Mouse (Mus musculus) midbrain, postnatal 0 days (tissue): ENCODE results near the gene Spp1. TPM values are rescaled to one million over a fixed set of nuclear protein-coding genes. Genes with fewer than 3 reads are reported as not detected.

Experiments used
- ATAC-seq: fragments of 200-750 bp; cut with Nextera tagmentation; 2 replicates; pipeline ENCODE4 v1.8.0; 2017; ENCODE audit warnings: moderate number of reproducible peaks, mild to moderate bottlenecking, moderate TSS enrichment, moderate library complexity; ENCODE audit not compliant: low FRiP score
- DNase-seq: peaks from one replicate; pipeline ENCODE4 v3.0.0-alpha.2; 2015; ENCODE audit warnings: low spot score
- H3K27ac ChIP-seq: fragments of 300-500 bp; sonication (generic); 2 replicates; pipeline ENCODE4 v1.5.1; 2014; ENCODE audit warnings: low read depth, mild to moderate bottlenecking, low read length, mixed read lengths
- H3K27me3 ChIP-seq: fragments of 300-500 bp; sonication (generic); 2 replicates; pipeline ENCODE4 v1.6.1; 2014; ENCODE audit warnings: low read length, control low read depth, mixed read lengths; ENCODE audit not compliant: insufficient read depth
- H3K36me3 ChIP-seq: fragments of 300-500 bp; sonication (generic); 2 replicates; pipeline ENCODE4 v1.6.1; 2014; ENCODE audit warnings: low read length, control low read depth, mixed read lengths; ENCODE audit not compliant: insufficient read depth
- H3K4me1 ChIP-seq: fragments of 300-500 bp; sonication (generic); 2 replicates; pipeline ENCODE4 v1.6.1; 2014; ENCODE audit warnings: mild to moderate bottlenecking, control low read depth, antibody characterized with exemption, low read length, mixed read lengths; ENCODE audit not compliant: insufficient read depth
- H3K4me2 ChIP-seq: fragments of 300-500 bp; sonication (generic); 2 replicates; pipeline ENCODE4 v1.6.1; 2014; ENCODE audit warnings: low read depth, mild to moderate bottlenecking, low read length, mixed read lengths; ENCODE audit not compliant: poor library complexity, severe bottlenecking
- H3K4me3 ChIP-seq: fragments of 300-500 bp; sonication (generic); 2 replicates; pipeline ENCODE4 v1.5.1; 2014; ENCODE audit warnings: low read depth, mild to moderate bottlenecking, low read length, moderate library complexity
- H3K9ac ChIP-seq: fragments of 300-500 bp; sonication (generic); replicated peaks from 2 replicates; pipeline ENCODE4 v1.6.1; 2014; ENCODE audit warnings: mild to moderate bottlenecking, low read length, moderate library complexity, mixed read lengths; ENCODE audit not compliant: poor library complexity, severe bottlenecking
- H3K9me3 ChIP-seq: fragments of 300-500 bp; sonication (generic); 2 replicates; pipeline ENCODE4 v1.6.1; 2016; ENCODE audit warnings: low read length, control low read depth
- CTCF ChIP-seq: IDR thresholded peaks from 2 replicates; pipeline ENCODE4 v1.5.1; 2016; ENCODE audit warnings: antibody characterized with exemption, mild to moderate bottlenecking
- WGBS: fragments of 180-500 bp; shearing (Covaris S2); extraction: QIAGEN DNeasy Blood & Tissue Kit; methylation state at CpG from one replicate; pipeline ENCODE4 v1.1.7; 2014; 5-methylcytosine and 5-hydroxymethylcytosine counted together
- polyA plus RNA-seq: library from polyadenylated mRNA; unstranded; fragments of >200 nt; fragmentation: Nextera tagmentation; extraction: Ambion mirVana; gene quantifications from 2 replicates; pipeline ENCODE4 v1.2.1, GENCODE M21; 2015
- total RNA-seq: library from RNA; depleted of rRNA; stranded (reverse); fragments of >200 nt; gene quantifications from 2 replicates; pipeline ENCODE4 v1.2.3, GENCODE M21; 2014

The Spp1 gene
- total and polyA plus RNA-seq, 2 experiments from 2014 or later, result 18.4 to 31.2 TPM

GRCm38 (mm10) chr5:104398001-104398400, 36.9 kb upstream of the Spp1 start:
- Histone ChIP-seq H3K9ac (no peak overlapping the region), H3K36me3 (no peaks in the 10 kb centered on the region), H3K4me2 (no peak overlapping the region), H3K27ac (no peak overlapping the region), H3K4me1 (no peaks in the 10 kb centered on the region), H3K4me3 (no peak overlapping the region), H3K9me3 (no peaks in the 10 kb centered on the region), H3K27me3 (no peaks in the 10 kb centered on the region)
- ATAC-seq (no peak), DNase-seq (no peak)
- no peak for TF ChIP-seq CTCF
- 60% methylated on average over 1 of the region's 1 CpGs for WGBS

GRCm38 (mm10) chr5:104399291-104399950, 35.5 kb upstream of the Spp1 start:
- Histone ChIP-seq H3K4me2 (no peak overlapping the region), H3K9ac (no peak overlapping the region), H3K9me3 (no peaks in the 10 kb centered on the region), H3K4me3 (no peak overlapping the region), H3K27me3 (no peaks in the 10 kb centered on the region), H3K4me1 (no peaks in the 10 kb centered on the region), H3K27ac (no peak overlapping the region), H3K36me3 (no peaks in the 10 kb centered on the region)
- 63% methylated on average over 9 of the region's 9 CpGs for WGBS
- no peak for TF ChIP-seq CTCF
- ATAC-seq (no peak), DNase-seq (no peak)

- 43% methylated on average over 1 of the region's 1 CpGs for WGBS
- no peaks in the 10 kb centered on the region for H3K4me1 ChIP-seq
- no peaks in the 10 kb centered on the region for H3K9me3 ChIP-seq
Measured at GRCm38 (mm10) chr5:104399970-104400369, 34.9 kb upstream of the Spp1 start.

GRCm38 (mm10) chr5:104402651-104403050, 32.3 kb upstream of the Spp1 start:
- Histone ChIP-seq H3K27ac (no peak overlapping the region), H3K4me1 (peaks cover 8% of the 10 kb centered on the region; the same call in 1 of the 2 replicates), H3K4me3 (no peak overlapping the region), H3K36me3 (no peaks in the 10 kb centered on the region), H3K9ac (no peak overlapping the region), H3K27me3 (no peaks in the 10 kb centered on the region), H3K9me3 (no peaks in the 10 kb centered on the region), H3K4me2 (no peak overlapping the region)
- ATAC-seq, result no peak
- 76% methylated on average over 3 of the region's 3 CpGs for WGBS
- DNase-seq, result no peak
- no peak for TF ChIP-seq CTCF

More at GRCm38 (mm10) chr5:104399970-104400369, 34.9 kb upstream of the Spp1 start:
- DNase-seq, result no peak
- Histone ChIP-seq H3K9ac (no peak overlapping the region), H3K27me3 (no peaks in the 10 kb centered on the region), H3K4me3 (no peak overlapping the region), H3K36me3 (no peaks in the 10 kb centered on the region), H3K4me2 (no peak overlapping the region), H3K27ac (no peak overlapping the region)
- TF ChIP-seq CTCF, result no peak
- ATAC-seq, result no peak

GRCm38 (mm10) chr5:104403351-104403750, 31.6 kb upstream of the Spp1 start:
- peaks cover 8% of the 10 kb centered on the region; the same call in 1 of the 2 replicates for H3K4me1 ChIP-seq

GRCm38 (mm10) chr5:104404551-104404950, 30.4 kb upstream of the Spp1 start:
- DNase-seq (no peak), ATAC-seq (no peak)
- Histone ChIP-seq H3K27me3 (no peaks in the 10 kb centered on the region), H3K4me2 (no peak overlapping the region), H3K9ac (no peak overlapping the region), H3K4me3 (no peak overlapping the region), H3K4me1 (peaks cover 8% of the 10 kb centered on the region; the same call in 1 of the 2 replicates), H3K9me3 (no peaks in the 10 kb centered on the region), H3K36me3 (no peaks in the 10 kb centered on the region), H3K27ac (no peak overlapping the region)
- TF ChIP-seq CTCF, result no peak
- WGBS, result 68% methylated on average over 7 of the region's 7 CpGs

More at GRCm38 (mm10) chr5:104403351-104403750, 31.6 kb upstream of the Spp1 start:
- H3K9me3 ChIP-seq, result no peaks in the 10 kb centered on the region
- no peaks in the 10 kb centered on the region for H3K36me3 ChIP-seq
- no peak for DNase-seq
- no peak overlapping the region for H3K4me2 ChIP-seq
- H3K9ac ChIP-seq, result no peak overlapping the region
- H3K27me3 ChIP-seq, result no peaks in the 10 kb centered on the region
- no peak overlapping the region for H3K4me3 ChIP-seq
- no peak overlapping the region for H3K27ac ChIP-seq
- WGBS, result 84% methylated on average over 3 of the region's 3 CpGs
- TF ChIP-seq CTCF, result no peak
- ATAC-seq, result no peak
